Mouse (Mus musculus): ENCODE data around the gene Fam228b. TPM values are rescaled to one million over a fixed set of nuclear protein-coding genes. Genes with fewer than 3 reads are reported as not detected.
"Not testable (repeated sequence)": the region's sequence is repeated elsewhere in the genome, so short reads cannot be mapped to it uniquely, and the experiment has no call there.

Gene Fam228b
- polyA plus RNA-seq (2015; fragmentation: Nextera tagmentation; extraction: Ambion mirVana) = 3.4 and 5.2 TPM in 2 replicates

DNA sequence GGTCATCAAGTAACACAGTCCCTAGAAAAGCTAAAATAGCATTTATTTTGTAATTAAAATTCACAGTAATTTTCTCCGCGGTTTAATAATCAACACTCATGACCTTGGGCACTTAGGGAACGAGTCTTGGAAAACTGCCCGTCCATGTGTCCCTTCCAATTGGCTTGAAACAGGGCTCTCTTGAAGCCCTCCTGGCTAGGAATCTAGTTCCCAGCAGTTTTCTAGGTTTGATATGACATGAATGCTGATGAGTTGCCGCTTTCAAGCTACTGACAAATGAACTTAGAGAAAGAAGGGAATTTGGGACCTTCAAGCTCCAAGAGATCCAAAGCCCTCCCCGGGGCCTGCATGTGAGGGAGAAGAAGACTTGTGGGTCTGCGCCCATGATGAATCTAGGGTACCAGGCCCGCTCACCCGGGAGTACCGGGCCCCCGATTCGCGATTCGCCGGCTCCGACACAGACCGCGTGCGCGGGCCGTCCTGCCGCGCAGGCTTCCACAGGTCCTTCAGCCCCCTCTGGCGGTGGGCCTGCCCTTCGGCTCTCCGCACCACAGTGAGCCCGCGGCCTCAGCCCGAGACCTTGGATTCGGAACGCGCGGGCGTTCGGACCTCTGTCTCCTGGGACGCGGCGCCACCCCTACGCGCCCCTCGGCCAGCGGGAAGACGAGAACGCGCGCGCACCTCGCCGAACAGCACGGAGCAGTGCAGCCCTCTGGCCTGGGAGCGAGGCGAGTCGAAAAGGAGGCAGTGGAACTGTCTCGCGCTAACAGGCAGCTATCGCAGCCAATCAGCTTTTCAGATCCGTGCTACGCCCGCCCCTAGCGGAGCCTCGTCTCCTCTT is at the start of gene Fam228b, which contains the start of gene Pfn4:
TSS of gene Fam228b (minus strand) at position 776 of the 841 bp plus-strand sequence.
TSS of gene Pfn4 (plus strand) at position 531 of the 841 bp plus-strand sequence.
- 2% methylated on average over 60 of the region's 61 CpGs for WGBS
- H3K4me1 ChIP-seq (replicated peaks) = peaks cover 4% of the 10 kb centered on the region; the same call in 1 of the 2 replicates
- peak; percentile 100 for ATAC-seq (ENCODE audit: low FRiP score)

DNA sequence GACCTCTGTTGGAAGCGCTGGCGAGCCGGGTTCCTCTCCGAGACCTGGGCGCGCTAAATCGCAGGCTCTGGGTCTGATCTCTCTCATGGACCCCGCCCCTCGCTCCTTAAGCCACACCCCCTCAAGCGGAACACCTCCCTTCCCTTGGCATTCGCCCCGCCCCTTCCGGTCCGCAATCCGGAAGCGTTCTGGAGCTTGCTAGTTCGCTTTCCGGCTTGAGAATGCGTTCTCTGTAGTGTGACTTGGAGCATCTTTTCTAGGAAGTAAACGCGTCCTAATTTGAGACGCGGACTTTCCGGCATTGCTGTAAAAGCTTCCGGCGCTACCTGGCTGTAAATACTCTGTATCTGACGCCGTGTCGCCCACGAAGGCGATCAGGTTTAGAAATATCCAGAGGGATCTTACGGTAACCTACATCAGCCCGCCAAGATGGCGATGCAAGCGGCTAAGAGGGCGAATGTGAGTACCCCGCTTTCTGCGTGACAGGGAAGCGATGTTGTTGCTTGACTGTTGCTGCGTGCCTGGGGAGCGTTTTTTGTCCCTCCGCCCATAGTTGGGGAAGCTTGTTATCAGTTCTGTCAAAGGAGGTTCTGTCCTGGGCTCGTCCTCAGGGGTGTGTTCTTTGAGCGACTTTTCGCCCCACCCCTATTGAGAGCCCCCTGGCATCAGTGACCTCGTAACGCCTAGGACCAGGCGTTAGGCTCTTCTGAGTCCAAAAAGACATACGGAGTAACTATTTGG is 48.5 kb upstream of the Fam228b start, which contains the start of gene Sf3b6:
TSS of gene Sf3b6 (plus strand) at position 184 of the 741 bp plus-strand sequence.
- Histone ChIP-seq H3K27me3 (peaks cover 5% of the 10 kb centered on the region; the same call in 1 of the 2 replicates), H3K4me1 (replicated peaks) (peaks cover 26% of the 10 kb centered on the region), H3K36me3 (peaks cover 22% of the 10 kb centered on the region), H3K4me2 (peak within 1 kb of the TSS; percentile 80), H3K9ac (peak within 1 kb of the TSS; percentile 83), H3K27ac (peak within 1 kb of the TSS; percentile 86), H3K4me3 (peak within 1 kb of the TSS; percentile 72), H3K9me3 (no peaks in the 10 kb centered on the region)
- peak; percentile 98 for ATAC-seq (ENCODE audit: low FRiP score)
- WGBS = under 1% methylated on average over 49 of the region's 49 CpGs

More for the DNA sequence above, at the start of gene Fam228b, which contains the start of gene Pfn4:
- no peaks in the 10 kb centered on the region for H3K36me3 ChIP-seq
- no peaks in the 10 kb centered on the region for H3K9me3 ChIP-seq
- peak within 1 kb of the TSS; percentile 96 for H3K27ac ChIP-seq
- peak within 1 kb of the TSS; percentile 83 for H3K9ac ChIP-seq
- peak within 1 kb of the TSS; percentile 65 for H3K4me2 ChIP-seq
- peak within 1 kb of the TSS; percentile 62 for H3K4me3 ChIP-seq
- no peaks in the 10 kb centered on the region for H3K27me3 ChIP-seq

DNA sequence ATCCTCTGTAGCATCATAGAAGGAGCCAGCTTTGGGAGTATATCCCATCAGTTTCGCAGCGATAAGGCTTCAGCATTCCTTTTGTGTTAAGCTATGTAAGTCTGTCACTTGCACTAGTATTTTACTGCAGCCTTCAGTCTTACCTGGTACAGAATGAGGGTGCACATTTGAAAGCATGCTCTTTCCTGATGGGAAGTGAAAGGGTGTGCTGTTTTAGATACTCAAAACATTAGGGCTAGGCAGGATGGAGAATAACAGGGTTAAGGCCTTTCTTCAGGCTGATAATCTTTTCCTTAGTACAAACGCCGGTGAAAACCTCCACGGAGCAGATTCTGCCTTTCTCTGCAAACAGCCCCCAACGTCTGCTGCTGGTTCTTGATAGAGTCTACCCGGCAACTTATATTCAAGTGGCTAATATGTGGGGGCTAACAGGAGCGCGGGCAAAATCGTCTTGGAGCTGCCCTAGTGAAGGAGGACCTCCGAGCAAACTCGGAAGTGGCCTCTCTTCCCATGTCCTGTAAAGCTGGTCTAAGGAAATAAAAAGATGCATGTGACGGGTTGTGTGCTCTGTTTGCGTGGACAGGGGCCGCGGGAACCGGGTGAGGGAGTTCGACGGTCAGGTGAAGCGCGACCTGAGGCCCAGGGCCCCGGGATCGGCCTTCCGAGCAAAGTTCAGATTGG is 47.8 kb upstream of the Fam228b start:
- H3K36me3 ChIP-seq = peaks cover 15% of the 10 kb centered on the region
- H3K4me2 ChIP-seq = peak overlapping the region; percentile 66
- WGBS = 11% methylated on average over 24 of the region's 24 CpGs
- H3K4me1 ChIP-seq (replicated peaks) = peaks cover 26% of the 10 kb centered on the region
- peak; percentile 86 for ATAC-seq (ENCODE audit: low FRiP score)
- peak overlapping the region; percentile 72 for H3K4me3 ChIP-seq
- H3K9me3 ChIP-seq = no peaks in the 10 kb centered on the region
- peaks cover 5% of the 10 kb centered on the region; the same call in 1 of the 2 replicates for H3K27me3 ChIP-seq
- peak overlapping the region; percentile 83 for H3K9ac ChIP-seq
- peak overlapping the region; percentile 86 for H3K27ac ChIP-seq

DNA sequence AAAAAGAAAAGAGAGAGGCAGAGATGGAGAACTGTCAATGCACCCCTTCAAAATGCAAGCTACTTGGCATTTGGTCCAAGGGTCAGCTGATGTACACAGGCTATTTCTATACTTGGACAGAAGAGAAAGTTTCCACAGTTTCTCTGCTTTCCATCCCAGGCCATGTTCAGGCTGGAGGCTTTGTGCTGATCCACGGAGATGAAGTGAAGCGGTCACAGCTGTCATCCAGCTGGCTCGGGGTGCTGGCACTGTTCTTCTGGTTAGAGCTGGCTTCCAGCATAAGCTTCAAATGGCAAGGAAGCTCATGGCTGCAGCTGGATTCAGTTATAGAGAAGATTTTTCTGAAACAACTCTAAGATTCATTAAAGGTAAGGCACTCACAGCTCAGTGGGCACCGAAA is 44.6 kb upstream of the Fam228b start:
- Histone ChIP-seq H3K36me3 (no peaks in the 10 kb centered on the region), H3K27ac (no peak overlapping the region), H3K27me3 (peaks cover 5% of the 10 kb centered on the region; the same call in 1 of the 2 replicates), H3K4me1 (replicated peaks) (peaks cover 12% of the 10 kb centered on the region), H3K9me3 (no peaks in the 10 kb centered on the region), H3K4me2 (no peak overlapping the region), H3K4me3 (no peak overlapping the region), H3K9ac (no peak overlapping the region)
- 85% methylated on average over 4 of the region's 4 CpGs for WGBS
- ATAC-seq (ENCODE audit: low FRiP score) = no peak

DNA sequence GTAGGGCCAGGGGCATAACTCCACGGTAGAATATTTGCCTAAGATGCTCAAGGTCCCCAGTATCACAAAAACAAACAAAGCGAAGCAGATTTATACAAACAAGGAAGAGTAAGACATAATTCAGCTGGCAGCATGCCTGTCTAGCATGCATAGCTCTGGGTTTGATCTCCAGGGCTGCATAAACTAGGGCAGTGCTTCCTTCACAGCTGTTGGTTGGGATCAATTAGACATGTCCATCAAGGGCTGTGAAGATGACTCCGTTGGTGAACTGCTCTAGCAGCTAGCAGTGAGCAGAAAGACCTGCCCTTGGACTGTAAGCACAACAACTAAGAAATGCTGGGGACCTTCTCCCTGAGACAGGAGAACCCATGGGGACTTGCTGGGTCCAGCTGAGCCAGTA is 42.6 kb upstream of the Fam228b start:
- Histone ChIP-seq H3K36me3 (no peaks in the 10 kb centered on the region), H3K9me3 (no peaks in the 10 kb centered on the region), H3K27me3 (peaks cover 5% of the 10 kb centered on the region; the same call in 1 of the 2 replicates), H3K4me3 (no peak overlapping the region), H3K4me2 (no peak overlapping the region), H3K9ac (no peak overlapping the region), H3K4me1 (replicated peaks) (peaks cover 6% of the 10 kb centered on the region), H3K27ac (no peak overlapping the region)
- WGBS = 76% methylated on average over 3 of the region's 3 CpGs
- no peak for ATAC-seq (ENCODE audit: low FRiP score)

DNA sequence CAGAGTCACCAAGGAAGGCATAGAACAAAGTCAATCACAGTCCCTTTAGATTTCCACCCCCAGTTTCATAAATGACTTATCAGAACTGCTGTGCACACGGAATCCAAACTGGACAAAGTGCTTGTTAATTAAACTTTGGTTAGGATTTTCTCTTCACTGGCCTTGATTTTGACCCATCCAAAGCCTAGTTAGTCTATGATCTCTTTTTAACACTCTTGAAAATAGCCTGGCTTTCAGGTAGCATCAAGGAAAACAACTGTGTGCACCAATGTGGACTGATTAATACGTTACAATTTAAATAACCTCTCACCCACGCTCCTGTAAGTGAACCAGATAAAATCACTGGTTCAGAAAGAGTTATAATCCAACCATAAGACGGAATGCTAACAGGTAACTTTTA is 42.0 kb upstream of the Fam228b start:
- no peaks in the 10 kb centered on the region for H3K36me3 ChIP-seq
- no peak overlapping the region for H3K9ac ChIP-seq
- 84% methylated on average over 4 of the region's 4 CpGs for WGBS
- peaks cover 5% of the 10 kb centered on the region; the same call in 1 of the 2 replicates for H3K27me3 ChIP-seq
- no peak overlapping the region for H3K27ac ChIP-seq
- H3K4me3 ChIP-seq = no peak overlapping the region
- ATAC-seq (ENCODE audit: low FRiP score) = no peak
- H3K4me1 ChIP-seq (replicated peaks) = no peaks in the 10 kb centered on the region
- H3K9me3 ChIP-seq = no peaks in the 10 kb centered on the region
- H3K4me2 ChIP-seq = no peak overlapping the region

DNA sequence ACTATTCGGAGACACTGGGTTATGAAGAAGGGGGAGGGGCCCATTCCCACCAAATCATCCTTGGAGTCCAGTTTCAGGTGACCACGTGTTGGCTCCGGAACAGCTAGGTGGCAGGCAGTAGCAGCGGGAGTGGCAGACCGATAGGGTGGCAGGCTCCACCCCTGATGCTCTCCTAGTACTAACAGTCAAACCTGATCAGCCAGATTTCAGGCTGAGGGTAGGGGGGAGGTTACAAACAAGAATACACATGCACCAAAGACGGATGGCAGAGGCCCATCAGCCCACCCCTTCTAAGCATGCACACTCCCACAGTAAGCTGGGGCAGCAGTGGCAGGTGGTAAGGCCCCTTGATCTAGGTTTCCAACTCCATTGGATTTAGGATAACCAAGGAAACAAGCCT is 28.4 kb upstream of the Fam228b start:
- not testable (repeated sequence) for H3K4me3 ChIP-seq; ATAC-seq (ENCODE audit: low FRiP score); H3K9ac ChIP-seq; H3K4me1 ChIP-seq (replicated peaks); H3K4me2 ChIP-seq; H3K27ac ChIP-seq; H3K36me3 ChIP-seq; H3K27me3 ChIP-seq; H3K9me3 ChIP-seq
- WGBS = 84% methylated on average over 6 of the region's 6 CpGs

DNA sequence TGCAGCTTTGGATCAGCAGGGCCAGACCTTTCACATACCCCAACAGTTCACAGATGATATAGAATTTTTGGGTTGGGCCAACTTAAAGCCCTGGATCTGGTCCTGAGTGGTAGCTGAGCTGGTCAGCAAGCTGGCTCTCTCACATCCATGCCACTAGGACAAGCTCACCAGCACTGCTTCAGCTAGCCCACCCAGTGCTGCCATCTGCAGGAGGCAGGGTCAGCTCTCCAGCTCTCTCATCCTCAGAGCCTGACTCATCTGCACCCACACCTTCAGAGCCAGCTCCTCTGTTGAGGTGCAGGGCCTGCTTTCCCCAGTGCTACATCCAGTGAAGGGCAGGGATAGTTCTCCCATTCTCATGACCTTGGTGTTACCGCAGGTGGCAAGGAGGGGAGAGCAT is 24.7 kb upstream of the Fam228b start:
- Histone ChIP-seq H3K4me1 (replicated peaks) (no peaks in the 10 kb centered on the region), H3K4me3 (no peak overlapping the region), H3K4me2 (no peak overlapping the region), H3K36me3 (no peaks in the 10 kb centered on the region), H3K27me3 (no peaks in the 10 kb centered on the region), H3K27ac (no peak overlapping the region), H3K9ac (no peak overlapping the region), H3K9me3 (no peaks in the 10 kb centered on the region)
- ATAC-seq (ENCODE audit: low FRiP score) = no peak
- 73% methylated on average over 1 of the region's 1 CpGs for WGBS

DNA sequence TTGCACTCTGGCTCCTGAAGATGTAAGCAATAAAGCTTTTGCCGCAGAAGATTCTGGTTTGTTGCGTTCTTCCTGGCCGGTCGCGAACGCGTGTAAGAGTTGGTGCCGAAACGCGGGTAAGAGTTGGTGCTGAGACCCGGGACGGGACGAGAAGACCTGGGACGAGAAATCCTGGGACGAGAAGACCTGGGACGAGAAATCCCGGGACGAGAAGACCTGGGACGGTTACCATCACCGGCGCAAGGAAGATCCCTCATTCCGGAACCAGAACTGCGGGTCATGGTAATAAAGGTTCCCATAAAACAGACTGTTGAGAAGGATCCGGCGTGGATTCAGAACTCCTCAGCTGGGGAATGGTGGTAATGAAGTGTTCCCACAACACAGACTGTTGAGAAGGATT is 19.1 kb upstream of the Fam228b start:
- ATAC-seq (ENCODE audit: low FRiP score); H3K4me1 ChIP-seq (replicated peaks); H3K9me3 ChIP-seq; H3K27ac ChIP-seq; H3K4me2 ChIP-seq; H3K27me3 ChIP-seq; H3K36me3 ChIP-seq; H3K4me3 ChIP-seq; H3K9ac ChIP-seq: not testable (repeated sequence)
- 94% methylated on average over 25 of the region's 25 CpGs for WGBS

DNA sequence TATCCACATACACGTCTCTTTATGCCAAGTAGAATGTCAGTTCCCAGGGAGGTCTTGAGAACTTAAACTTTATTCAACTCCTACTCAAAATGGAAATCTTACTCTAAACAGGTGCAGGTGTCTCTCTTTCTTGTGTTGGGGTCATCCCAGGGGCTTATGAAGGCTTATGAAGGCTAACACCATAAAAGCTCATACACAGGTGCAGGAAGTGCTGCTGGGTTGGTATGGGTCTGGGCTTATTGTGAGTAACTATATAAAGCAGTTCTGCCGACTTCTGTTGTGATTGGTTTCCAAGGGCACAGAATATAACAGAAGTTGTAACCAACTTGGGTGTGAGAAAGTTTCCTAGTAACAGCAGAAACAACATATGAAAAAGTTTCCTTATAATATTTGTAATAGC is 15.4 kb upstream of the Fam228b start:
- Histone ChIP-seq H3K36me3 (no peaks in the 10 kb centered on the region), H3K27me3 (no peaks in the 10 kb centered on the region), H3K4me3 (no peak overlapping the region), H3K4me1 (replicated peaks) (no peaks in the 10 kb centered on the region), H3K27ac (no peak overlapping the region), H3K9me3 (no peaks in the 10 kb centered on the region), H3K9ac (no peak overlapping the region), H3K4me2 (no peak overlapping the region)
- WGBS = 85% methylated on average over 2 of the region's 2 CpGs
- no peak for ATAC-seq (ENCODE audit: low FRiP score)

DNA sequence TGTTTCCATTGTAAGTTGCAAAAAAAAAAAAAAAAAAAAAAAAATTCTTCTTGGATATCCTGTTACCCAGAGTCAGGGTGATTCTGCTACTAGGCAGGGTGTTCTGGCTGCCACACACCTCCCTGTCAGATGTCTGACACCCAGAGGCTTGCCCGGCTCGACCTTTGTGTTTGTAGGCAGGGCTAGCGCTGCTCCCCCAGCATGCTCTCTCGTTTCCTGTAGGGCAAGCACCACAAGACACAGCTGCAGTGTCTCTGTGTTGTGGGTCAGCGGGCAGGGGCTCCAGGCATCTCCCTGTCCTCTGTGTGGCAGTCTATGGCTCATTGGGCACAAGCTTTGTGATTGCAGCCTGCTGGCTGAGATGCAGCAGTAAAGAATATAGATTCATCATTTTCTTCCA is 14.5 kb upstream of the Fam228b start:
- Histone ChIP-seq H3K4me2 (no peak overlapping the region), H3K9ac (no peak overlapping the region), H3K27ac (no peak overlapping the region), H3K9me3 (no peaks in the 10 kb centered on the region), H3K36me3 (no peaks in the 10 kb centered on the region), H3K4me1 (replicated peaks) (no peaks in the 10 kb centered on the region), H3K4me3 (no peak overlapping the region), H3K27me3 (no peaks in the 10 kb centered on the region)
- WGBS = 50% methylated on average over 5 of the region's 5 CpGs
- ATAC-seq (ENCODE audit: low FRiP score) = no peak

All from hindbrain, embryonic 13.5 days (tissue).